Mouse (Mus musculus) ES-E14 (cell line): ENCODE results near the gene Uqcc2. TPM values are rescaled to one million over a fixed set of nuclear protein-coding genes. Genes with fewer than 3 reads are reported as not detected.
A peak's percentile ranks its signal among the peaks of the same experiment; 100 is the strongest.

ENCODE experiments used
- DNase-seq: peaks from one replicate; pipeline ENCODE4 v3.0.0-alpha.2; 2013; ENCODE audit warnings: low read depth, low spot score
- H3K27ac ChIP-seq: 2 replicates; pipeline ENCODE4 v1.5.1; 2012; ENCODE audit warnings: low read depth, mild to moderate bottlenecking, low read length, moderate library complexity, mixed read lengths; ENCODE audit not compliant: poor library complexity, insufficient read depth, severe bottlenecking
- H3K36me3 ChIP-seq: 2 replicates; pipeline ENCODE4 v1.6.1; 2012; ENCODE audit warnings: mild to moderate bottlenecking, low read length, moderate library complexity, mixed read lengths; ENCODE audit not compliant: control insufficient read depth, poor library complexity, insufficient read depth, severe bottlenecking
- H3K4me1 ChIP-seq, 2 experiments: fragments of 150-350 bp in 1 of 2; sonication (generic) in 1 of 2; 2 replicates each; pipeline ENCODE4 v1.6.1; 2012; ENCODE audit warnings: low read length in 2 of 2, mild to moderate bottlenecking in 1 of 2, mixed read lengths in 1 of 2; ENCODE audit not compliant: control insufficient read depth in 2 of 2, insufficient read depth in 2 of 2, poor library complexity in 1 of 2
- H3K4me3 ChIP-seq, 2 experiments: fragments of 150-350 bp in 1 of 2; sonication (generic) in 1 of 2; 2 replicates each; pipeline ENCODE4 v1.5.1; 2012; ENCODE audit warnings: low read length in 2 of 2, low read depth in 1 of 2, mild to moderate bottlenecking in 1 of 2, mixed read lengths in 1 of 2; ENCODE audit not compliant: insufficient read depth in 1 of 2, poor library complexity in 1 of 2, severe bottlenecking in 1 of 2
- H3K9ac ChIP-seq: 2 replicates; pipeline ENCODE4 v1.6.1; 2012; ENCODE audit warnings: low read depth, mild to moderate bottlenecking, low read length, mixed read lengths; ENCODE audit not compliant: poor library complexity, insufficient read depth, severe bottlenecking
- H3K9me3 ChIP-seq: fragments of 150-350 bp; sonication (generic); 2 replicates; pipeline ENCODE4 v1.6.1; 2012; ENCODE audit warnings: low read depth, mild to moderate bottlenecking, low read length; ENCODE audit not compliant: control insufficient read depth, insufficient read depth
- CHD2 ChIP-seq: IDR thresholded peaks from 2 replicates; pipeline ENCODE4 v1.6.1; 2014; ENCODE audit warnings: mild to moderate bottlenecking, low read depth, low read length, inconsistent platforms
- HCFC1 ChIP-seq: IDR thresholded peaks from 2 replicates; pipeline ENCODE4 v1.6.1; 2012; ENCODE audit warnings: low read length, inconsistent platforms, borderline replicate concordance; ENCODE audit not compliant: insufficient read depth
- MAFK ChIP-seq: IDR thresholded peaks from 2 replicates; pipeline ENCODE4 v1.6.1; 2014; ENCODE audit warnings: mild to moderate bottlenecking, low read depth, low read length, inconsistent platforms; ENCODE audit not compliant: insufficient read depth
- ZC3H11A ChIP-seq: IDR thresholded peaks from 2 replicates; pipeline ENCODE4 v1.6.1; 2012; ENCODE audit warnings: low read depth, mild to moderate bottlenecking, inconsistent platforms, low read length, borderline replicate concordance
- ZNF384 ChIP-seq: IDR thresholded peaks from 2 replicates; pipeline ENCODE4 v1.6.1; 2012; ENCODE audit warnings: low read depth, low read length, inconsistent platforms
- in situ Hi-C, 2 experiments: fragments of 600-800 bp; cut with MboI; formaldehyde crosslinking; loops; one replicate each; pipeline ENCODE4 v1.15.1; 2025; ENCODE audit warnings: low sequenced_read_pairs in 2 of 2, inconsistent platforms in 1 of 2; ENCODE audit not compliant: unreplicated experiment in 2 of 2
- total RNA-seq: library from RNA; depleted of rRNA; stranded (reverse); fragments of 300-350 nt; gene quantifications from 2 replicates; pipeline ENCODE4 v1.2.3, GENCODE M21; 2012

Gene Uqcc2
- total RNA-seq, 1 experiment: 199 TPM

DNA sequence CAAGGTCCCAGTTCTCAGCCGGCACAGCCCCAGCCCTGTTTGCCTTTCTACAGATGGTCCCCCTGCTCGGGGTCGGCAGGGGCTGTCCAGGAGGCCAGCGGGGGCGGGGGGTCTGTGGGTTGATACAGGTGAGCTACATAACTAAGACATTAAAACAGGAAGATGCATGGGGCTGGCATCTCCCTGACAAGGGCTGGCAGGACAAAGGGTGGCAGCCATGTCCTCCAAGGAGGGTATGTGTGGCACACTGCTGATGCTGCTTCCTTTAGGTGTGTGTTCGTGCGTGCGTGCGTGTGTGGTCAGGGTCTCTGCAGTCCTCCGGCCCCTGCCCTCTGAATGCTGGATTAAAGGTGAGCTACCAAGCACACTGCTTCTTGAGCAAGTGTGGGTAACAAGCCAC lies 6.7 kb downstream of the Uqcc2 start:
- Histone ChIP-seq H3K9ac (no peak overlapping the region), H3K36me3 (peaks cover 43% of the 10 kb centered on the region), H3K9me3 (no peaks in the 10 kb centered on the region), H3K27ac (no peak overlapping the region), H3K4me3 (no peak overlapping the region), H3K4me1 (peaks cover 0 to 13% of the 10 kb centered on the region in 2 experiments; a peak in 2 of 4 replicates)
- no peak for DNase-seq
- TF ChIP-seq ZNF384 (no peak), CHD2 (no peak), HCFC1 (no peak), ZC3H11A (no peak), MAFK (no peak)
- in situ Hi-C loops: no loop called here

DNA sequence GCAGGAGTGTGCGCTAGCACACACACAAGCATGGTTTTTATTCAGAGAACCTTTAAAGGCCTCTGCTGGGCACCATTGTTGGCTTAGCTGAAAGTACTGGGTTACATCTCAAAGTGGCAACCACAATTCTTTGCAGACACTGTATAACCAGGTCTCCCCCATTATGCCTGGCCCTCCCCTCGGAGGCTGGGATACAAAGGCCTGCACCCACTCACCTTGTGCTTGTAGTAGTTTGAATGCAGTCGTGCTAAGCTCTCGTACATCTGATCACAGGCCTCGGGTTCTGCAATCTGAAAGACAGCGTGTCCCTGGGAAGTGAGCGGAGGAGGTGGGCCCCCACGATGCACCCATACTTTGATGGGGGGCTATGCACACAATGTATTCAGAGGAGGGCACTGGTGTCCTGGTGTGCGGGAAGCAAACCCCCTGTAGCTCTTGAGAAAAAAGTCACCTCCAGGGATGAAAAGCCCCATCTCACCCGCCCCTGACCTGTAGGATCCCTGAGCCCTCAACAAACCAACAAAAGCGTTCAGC lies 8.0 kb downstream of the Uqcc2 start:
- in situ Hi-C loops: no loop called here
- TF ChIP-seq ZNF384: no peak
- no peak for TF ChIP-seq CHD2
- TF ChIP-seq MAFK: no peak
- TF ChIP-seq HCFC1: no peak
- no peak for TF ChIP-seq ZC3H11A
- H3K9ac ChIP-seq: no peak overlapping the region
- H3K4me1 ChIP-seq: peaks cover 0 to 15% of the 10 kb centered on the region in 2 experiments; a peak in 2 of 4 replicates
- H3K36me3 ChIP-seq: peaks cover 46% of the 10 kb centered on the region
- no peak overlapping the region for H3K4me3 ChIP-seq
- H3K9me3 ChIP-seq: no peaks in the 10 kb centered on the region
- no peak for DNase-seq
- H3K27ac ChIP-seq: no peak overlapping the region

DNA sequence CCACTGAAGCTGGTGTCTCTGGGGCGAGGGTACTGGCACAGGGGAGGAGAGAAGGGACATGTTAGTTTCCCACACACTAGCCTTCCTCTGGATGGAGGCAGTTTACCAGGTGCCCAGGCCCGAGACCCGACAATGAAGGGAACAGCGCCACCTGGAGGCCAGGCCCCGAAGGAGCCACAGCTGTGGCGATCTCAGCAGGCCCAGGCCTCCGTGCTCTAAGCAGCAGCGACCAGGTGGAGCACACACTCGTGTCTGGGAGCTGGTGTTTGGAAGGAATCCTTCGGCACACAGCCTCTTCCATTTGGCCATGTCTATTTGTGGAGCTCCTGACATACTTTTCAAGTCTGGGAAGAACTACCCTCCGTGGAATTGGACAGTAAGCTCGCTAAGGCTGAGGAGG lies 8.5 kb downstream of the Uqcc2 start:
- Histone ChIP-seq H3K4me3 (no peak overlapping the region), H3K36me3 (peaks cover 46% of the 10 kb centered on the region), H3K9ac (peak overlapping the region; percentile 34; the same call in 1 of the 2 replicates), H3K4me1 (peaks cover 0 to 14% of the 10 kb centered on the region in 2 experiments; a peak in 2 of 4 replicates), H3K27ac (no peak overlapping the region), H3K9me3 (no peaks in the 10 kb centered on the region)
- peak; percentile 75 for DNase-seq
- TF ChIP-seq MAFK (no peak), HCFC1 (no peak), CHD2 (no peak), ZC3H11A (no peak), ZNF384 (no peak)
- in situ Hi-C loops: no loop called here

DNA sequence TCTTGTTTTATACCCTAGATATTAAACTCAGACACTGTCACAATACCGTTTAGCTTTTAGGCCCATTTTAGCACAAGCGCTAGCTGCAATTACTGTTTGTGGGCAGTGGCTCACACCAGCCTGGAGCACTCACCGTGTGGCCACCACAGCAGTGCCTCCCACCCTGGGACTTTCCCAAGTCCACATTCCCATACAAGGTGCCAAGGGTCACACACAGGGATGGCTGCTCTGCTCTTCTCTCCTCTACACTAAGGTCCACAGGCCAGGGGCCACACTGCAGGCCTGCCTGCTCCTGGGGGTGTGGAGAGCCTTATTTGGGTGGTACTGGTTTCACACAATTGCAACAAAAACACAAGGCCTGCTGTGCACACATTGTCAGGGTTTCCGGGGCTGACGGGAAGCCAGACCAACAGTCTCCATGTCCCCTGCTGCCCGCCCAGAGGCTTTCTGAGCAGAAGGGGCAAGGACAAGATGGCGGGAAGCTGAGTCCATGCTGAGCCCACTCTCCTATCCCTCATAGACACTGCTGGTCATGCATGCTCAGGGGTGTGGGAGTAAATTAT lies 9.8 kb downstream of the Uqcc2 start:
- Histone ChIP-seq H3K9ac (no peak overlapping the region), H3K4me1 (peaks cover 0 to 12% of the 10 kb centered on the region in 2 experiments; a peak in 2 of 4 replicates), H3K9me3 (no peaks in the 10 kb centered on the region), H3K4me3 (no peak overlapping the region), H3K27ac (no peak overlapping the region), H3K36me3 (peaks cover 51% of the 10 kb centered on the region)
- in situ Hi-C loops: no loop called here
- no peak for TF ChIP-seq ZNF384
- TF ChIP-seq CHD2: no peak
- no peak for TF ChIP-seq ZC3H11A
- no peak for TF ChIP-seq MAFK
- no peak for TF ChIP-seq HCFC1
- no peak for DNase-seq
